Mouse (Mus musculus) neural tube, embryonic 12.5 days (tissue): ENCODE measurements at regions not wholly inside any gene's neighbourhood (a gene's known extent, or its start where the extent isn't known, plus 50 kb on each side); places are given as distances from the start of the nearest gene placed in this dataset.

Source experiments
- ATAC-seq: fragments of 200-750 bp; cut with Nextera tagmentation; 2 replicates; pipeline ENCODE4 v1.8.0; 2017; ENCODE audit warnings: low read depth, mild to moderate bottlenecking, moderate TSS enrichment, moderate library complexity; ENCODE audit not compliant: low FRiP score
- H3K27ac ChIP-seq: fragments of 300-500 bp; sonication (generic); 2 replicates; pipeline ENCODE4 v1.5.1; 2016
- H3K27me3 ChIP-seq: fragments of 300-500 bp; sonication (generic); replicated peaks from 2 replicates; pipeline ENCODE4 v1.6.1; 2016; ENCODE audit warnings: mild to moderate bottlenecking
- H3K36me3 ChIP-seq: fragments of 300-500 bp; sonication (generic); 2 replicates; pipeline ENCODE4 v1.6.1; 2016; ENCODE audit warnings: mild to moderate bottlenecking
- H3K4me1 ChIP-seq: fragments of 300-500 bp; sonication (generic); 2 replicates; pipeline ENCODE4 v1.6.1; 2016
- H3K4me2 ChIP-seq: fragments of 300-500 bp; sonication (generic); replicated peaks from 2 replicates; pipeline ENCODE4 v1.6.1; 2016; ENCODE audit warnings: mild to moderate bottlenecking
- H3K4me3 ChIP-seq: fragments of 300-500 bp; sonication (generic); 2 replicates; pipeline ENCODE4 v1.5.1; 2016
- H3K9ac ChIP-seq: fragments of 300-500 bp; sonication (generic); 2 replicates; pipeline ENCODE4 v1.6.1; 2016; ENCODE audit warnings: mild to moderate bottlenecking
- H3K9me3 ChIP-seq: fragments of 300-500 bp; sonication (generic); 2 replicates; pipeline ENCODE4 v1.6.1; 2016; ENCODE audit warnings: mild to moderate bottlenecking
- WGBS: fragments of 180-500 bp; shearing (Covaris S2); methylation state at CpG from one replicate; pipeline ENCODE4 v1.1.7; 2016; 5-methylcytosine and 5-hydroxymethylcytosine counted together

- Histone ChIP-seq H3K27me3 (no peaks in the 10 kb centered on the region), H3K9me3 (no peaks in the 10 kb centered on the region), H3K4me2 (no peak overlapping the region), H3K9ac (no peak overlapping the region), H3K4me3 (no peak overlapping the region), H3K4me1 (no peaks in the 10 kb centered on the region), H3K36me3 (no peaks in the 10 kb centered on the region), H3K27ac (no peak overlapping the region)
- WGBS, result 90% methylated on average over 3 of the region's 3 CpGs
- ATAC-seq, result no peak
Measured at GRCm38 (mm10) chr15:40356096-40356495, 221.9 kb downstream of the 9330182O14Rik start.

GRCm38 (mm10) chr15:40358341-40358740 lies 224.2 kb downstream of the 9330182O14Rik start:
- no peak for ATAC-seq
- WGBS, result 79% methylated on average over 2 of the region's 2 CpGs
- H3K4me2 ChIP-seq, result no peak overlapping the region
- no peaks in the 10 kb centered on the region for H3K36me3 ChIP-seq
- no peak overlapping the region for H3K9ac ChIP-seq
- H3K4me1 ChIP-seq, result no peaks in the 10 kb centered on the region
- H3K9me3 ChIP-seq, result no peaks in the 10 kb centered on the region
- no peak overlapping the region for H3K4me3 ChIP-seq
- H3K27ac ChIP-seq, result no peak overlapping the region
- no peaks in the 10 kb centered on the region for H3K27me3 ChIP-seq

GRCm38 (mm10) chr15:40361849-40362533 lies 227.8 kb downstream of the 9330182O14Rik start:
- Histone ChIP-seq H3K27me3 (no peaks in the 10 kb centered on the region), H3K4me1 (no peaks in the 10 kb centered on the region), H3K36me3 (no peaks in the 10 kb centered on the region), H3K27ac (no peak overlapping the region), H3K4me2 (no peak overlapping the region), H3K9me3 (no peaks in the 10 kb centered on the region), H3K9ac (no peak overlapping the region), H3K4me3 (no peak overlapping the region)
- no peak for ATAC-seq
- 86% methylated on average over 11 of the region's 11 CpGs for WGBS

DNA sequence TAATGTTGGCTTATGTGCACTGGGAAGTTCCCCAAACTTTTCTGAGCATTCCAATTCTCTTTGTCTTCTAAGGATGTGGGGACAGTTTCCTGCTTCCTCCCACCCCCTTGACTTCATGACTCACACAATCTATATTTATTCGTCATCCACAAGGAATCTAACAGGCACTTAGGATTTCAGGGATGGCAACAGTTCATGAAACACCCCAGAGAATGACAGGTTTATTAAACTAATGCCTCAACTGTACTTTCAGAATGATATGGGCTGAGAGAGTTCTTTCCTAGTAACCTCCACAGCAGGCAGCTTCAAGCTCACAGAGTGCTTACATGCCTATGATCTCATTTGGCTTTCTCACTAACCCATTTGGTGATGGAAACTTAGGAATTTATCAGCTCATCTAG lies 230.1 kb downstream of the 9330182O14Rik start:
- Histone ChIP-seq H3K4me3 (no peak overlapping the region), H3K4me1 (no peaks in the 10 kb centered on the region), H3K27ac (no peak overlapping the region), H3K9ac (no peak overlapping the region), H3K4me2 (no peak overlapping the region), H3K9me3 (no peaks in the 10 kb centered on the region), H3K27me3 (no peaks in the 10 kb centered on the region), H3K36me3 (no peaks in the 10 kb centered on the region)
- no peak for ATAC-seq
- 90% methylated on average over 1 of the region's 1 CpGs for WGBS

DNA sequence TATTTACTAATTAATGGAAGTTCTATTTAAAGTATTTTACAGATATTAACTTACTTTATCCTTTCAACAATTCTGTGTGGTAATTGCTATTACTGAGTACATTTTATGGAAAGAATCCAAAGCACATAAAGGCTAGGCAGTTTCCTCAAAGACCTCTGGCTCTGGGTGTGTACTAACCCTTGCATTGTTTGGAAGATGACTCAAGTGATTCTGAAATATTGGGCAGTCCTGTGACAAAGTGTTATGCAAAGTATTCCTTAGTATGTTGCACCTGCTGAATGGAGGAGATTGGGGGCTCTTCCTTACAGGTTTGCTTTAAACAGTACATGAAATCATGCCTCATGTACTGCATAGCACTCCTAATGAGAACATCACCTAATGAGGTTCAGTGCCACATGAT lies 231.4 kb downstream of the 9330182O14Rik start:
- ATAC-seq, result no peak
- Histone ChIP-seq H3K4me3 (no peak overlapping the region), H3K4me2 (no peak overlapping the region), H3K4me1 (no peaks in the 10 kb centered on the region), H3K9me3 (no peaks in the 10 kb centered on the region), H3K9ac (no peak overlapping the region), H3K36me3 (no peaks in the 10 kb centered on the region), H3K27me3 (no peaks in the 10 kb centered on the region), H3K27ac (no peak overlapping the region)

GRCm38 (mm10) chr15:40367026-40367425 lies 232.9 kb downstream of the 9330182O14Rik start:
- no peak overlapping the region for H3K27ac ChIP-seq
- H3K36me3 ChIP-seq, result no peaks in the 10 kb centered on the region
- H3K9me3 ChIP-seq, result no peaks in the 10 kb centered on the region
- H3K4me3 ChIP-seq, result no peak overlapping the region
- WGBS, result 64% methylated on average over 1 of the region's 1 CpGs
- no peak overlapping the region for H3K4me2 ChIP-seq
- ATAC-seq, result no peak
- H3K27me3 ChIP-seq, result no peaks in the 10 kb centered on the region
- no peaks in the 10 kb centered on the region for H3K4me1 ChIP-seq
- H3K9ac ChIP-seq, result no peak overlapping the region

GRCm38 (mm10) chr15:40368746-40369145 lies 234.6 kb downstream of the 9330182O14Rik start:
- no peak for ATAC-seq

DNA sequence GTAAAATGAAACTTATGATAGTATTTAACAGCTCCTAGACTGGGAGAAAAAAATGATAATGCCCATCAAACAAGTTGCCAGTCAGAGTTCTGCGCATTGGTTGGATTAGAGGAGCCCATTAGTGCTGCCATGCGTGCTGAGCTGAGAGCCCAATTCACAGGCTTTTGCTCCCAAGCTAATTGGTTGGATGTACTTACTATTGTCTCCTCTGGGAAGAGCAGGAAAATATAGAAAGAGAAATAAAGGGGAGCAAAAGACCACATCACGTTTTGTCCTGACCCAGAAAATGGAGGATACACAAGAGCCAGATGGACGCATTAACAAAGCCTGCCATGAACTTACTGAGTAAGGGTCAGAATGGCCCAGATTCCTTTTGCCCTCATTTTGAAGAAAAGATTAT lies 237.3 kb downstream of the 9330182O14Rik start:
- Histone ChIP-seq H3K4me1 (no peaks in the 10 kb centered on the region), H3K4me2 (no peak overlapping the region), H3K27ac (no peak overlapping the region), H3K9ac (no peak overlapping the region), H3K4me3 (no peak overlapping the region), H3K9me3 (no peaks in the 10 kb centered on the region), H3K27me3 (no peaks in the 10 kb centered on the region), H3K36me3 (no peaks in the 10 kb centered on the region)
- no peak for ATAC-seq
- 83% methylated on average over 4 of the region's 4 CpGs for WGBS

More at GRCm38 (mm10) chr15:40368746-40369145, 234.6 kb downstream of the 9330182O14Rik start:
- Histone ChIP-seq H3K27ac (no peak overlapping the region), H3K4me1 (no peaks in the 10 kb centered on the region), H3K36me3 (no peaks in the 10 kb centered on the region), H3K27me3 (no peaks in the 10 kb centered on the region), H3K4me3 (no peak overlapping the region), H3K9me3 (no peaks in the 10 kb centered on the region), H3K4me2 (no peak overlapping the region), H3K9ac (no peak overlapping the region)
- WGBS, result 57% methylated on average over 3 of the region's 3 CpGs

- no peak overlapping the region for H3K9ac ChIP-seq
- no peaks in the 10 kb centered on the region for H3K27me3 ChIP-seq
- no peak for ATAC-seq
- no peaks in the 10 kb centered on the region for H3K36me3 ChIP-seq
- no peaks in the 10 kb centered on the region for H3K9me3 ChIP-seq
- H3K4me1 ChIP-seq, result no peaks in the 10 kb centered on the region
- no peak overlapping the region for H3K27ac ChIP-seq
- WGBS, result 83% methylated on average over 2 of the region's 2 CpGs
- no peak overlapping the region for H3K4me2 ChIP-seq
- H3K4me3 ChIP-seq, result no peak overlapping the region
Measured at GRCm38 (mm10) chr15:40386526-40386925, 252.4 kb downstream of the 9330182O14Rik start.

DNA sequence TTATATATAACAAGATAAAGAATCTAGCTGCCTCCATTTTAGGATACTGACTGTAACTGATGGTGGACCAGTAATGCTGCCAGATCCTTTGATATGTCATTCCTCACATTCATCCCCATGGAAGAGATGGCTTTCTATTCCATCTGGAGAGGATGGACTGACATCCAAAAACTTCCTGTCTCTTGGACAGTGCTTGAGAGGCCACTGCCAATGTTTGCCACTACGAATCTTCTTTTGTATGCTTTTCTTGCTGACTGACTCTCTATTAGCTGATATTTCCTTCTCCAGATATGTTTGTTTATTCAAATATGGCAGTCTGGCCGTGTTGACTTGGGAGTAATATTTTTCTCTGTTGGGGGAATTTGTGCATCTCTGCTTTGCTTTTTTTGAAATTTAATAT lies 253.6 kb downstream of the 9330182O14Rik start:
- no peak for ATAC-seq
- no peaks in the 10 kb centered on the region for H3K36me3 ChIP-seq
- no peak overlapping the region for H3K9ac ChIP-seq
- H3K4me2 ChIP-seq, result no peak overlapping the region
- H3K9me3 ChIP-seq, result no peaks in the 10 kb centered on the region
- no peaks in the 10 kb centered on the region for H3K4me1 ChIP-seq
- no peak overlapping the region for H3K4me3 ChIP-seq
- 82% methylated on average over 2 of the region's 2 CpGs for WGBS
- H3K27ac ChIP-seq, result no peak overlapping the region
- no peaks in the 10 kb centered on the region for H3K27me3 ChIP-seq

- WGBS, result 81% methylated on average over 2 of the region's 2 CpGs
- no peaks in the 10 kb centered on the region for H3K27me3 ChIP-seq
- ATAC-seq, result no peak
Measured at GRCm38 (mm10) chr15:40388806-40389205, 254.6 kb downstream of the 9330182O14Rik start.

DNA sequence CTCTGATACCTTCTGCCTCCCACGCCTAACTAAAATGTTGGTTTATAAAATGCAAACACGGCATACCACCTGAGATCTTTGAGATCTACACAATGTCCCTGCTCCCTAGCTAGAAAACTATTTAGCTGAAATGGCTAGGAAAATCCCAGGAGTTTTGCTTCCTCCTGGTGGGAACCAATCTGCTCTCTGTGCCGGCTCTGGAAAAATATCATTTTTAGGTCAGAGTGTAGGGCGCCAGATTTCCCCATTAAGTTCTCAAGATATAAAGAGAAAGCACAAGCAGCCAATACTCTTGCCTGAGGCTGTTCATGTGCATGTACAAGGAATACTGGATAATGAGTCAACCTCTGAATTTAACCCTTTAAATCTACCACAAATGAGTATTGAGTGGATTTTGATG lies 301.0 kb downstream of the 9330182O14Rik start:
- no peak overlapping the region for H3K4me3 ChIP-seq
- H3K4me2 ChIP-seq, result no peak overlapping the region
- no peaks in the 10 kb centered on the region for H3K9me3 ChIP-seq
- no peaks in the 10 kb centered on the region for H3K36me3 ChIP-seq
- WGBS, result 87% methylated on average over 4 of the region's 4 CpGs
- H3K9ac ChIP-seq, result no peak overlapping the region
- ATAC-seq, result no peak
- no peaks in the 10 kb centered on the region for H3K27me3 ChIP-seq
- no peak overlapping the region for H3K27ac ChIP-seq
- H3K4me1 ChIP-seq, result no peaks in the 10 kb centered on the region

More at GRCm38 (mm10) chr15:40388806-40389205, 254.6 kb downstream of the 9330182O14Rik start:
- H3K9ac ChIP-seq, result no peak overlapping the region
- no peak overlapping the region for H3K27ac ChIP-seq
- H3K4me2 ChIP-seq, result no peak overlapping the region
- H3K9me3 ChIP-seq, result no peaks in the 10 kb centered on the region
- H3K36me3 ChIP-seq, result no peaks in the 10 kb centered on the region
- H3K4me1 ChIP-seq, result no peaks in the 10 kb centered on the region
- H3K4me3 ChIP-seq, result no peak overlapping the region

DNA sequence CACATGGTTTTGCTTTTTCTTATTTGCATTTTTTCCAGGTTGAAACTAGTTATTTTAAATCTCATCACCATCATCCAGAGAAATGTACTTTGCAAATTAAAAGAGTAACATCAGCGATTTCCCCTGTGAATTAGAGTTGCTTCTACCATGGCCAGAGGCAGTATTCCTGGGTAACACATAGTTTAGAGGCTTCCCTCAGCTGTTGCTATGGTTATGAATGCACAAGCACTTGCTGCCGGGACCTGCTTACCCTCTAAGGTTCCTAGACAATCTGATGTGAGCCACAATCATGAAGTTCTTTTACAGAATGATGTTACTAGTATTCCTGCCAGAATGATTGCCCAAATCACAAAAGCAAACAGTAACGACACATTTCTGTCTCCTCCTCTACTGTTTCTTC lies 302.5 kb downstream of the 9330182O14Rik start:
- H3K4me2 ChIP-seq, result no peak overlapping the region
- no peaks in the 10 kb centered on the region for H3K36me3 ChIP-seq
- H3K27me3 ChIP-seq, result no peaks in the 10 kb centered on the region
- H3K27ac ChIP-seq, result no peak overlapping the region
- H3K9me3 ChIP-seq, result no peaks in the 10 kb centered on the region
- no peaks in the 10 kb centered on the region for H3K4me1 ChIP-seq
- 51% methylated on average over 3 of the region's 3 CpGs for WGBS
- no peak overlapping the region for H3K9ac ChIP-seq
- no peak overlapping the region for H3K4me3 ChIP-seq
- no peak for ATAC-seq
